Mouse (Mus musculus) forebrain, embryonic 11.5 days (tissue): ENCODE data around the gene Efhc1. TPM values are rescaled to one million over a fixed set of nuclear protein-coding genes. Genes with fewer than 3 reads are reported as not detected.

Source experiments
- ATAC-seq: fragments of 200-750 bp; cut with Nextera tagmentation; replicated peaks from 2 replicates; pipeline ENCODE4 v1.8.0; 2017; ENCODE audit warnings: moderate TSS enrichment; ENCODE audit not compliant: low FRiP score
- DNase-seq: peaks from one replicate; pipeline ENCODE4 v3.0.0-alpha.2; 2017; ENCODE audit warnings: low spot score
- H3K27ac ChIP-seq: fragments of 300-500 bp; sonication (generic); 2 replicates; pipeline ENCODE4 v1.5.1; 2014; ENCODE audit warnings: low read depth, low read length
- H3K27me3 ChIP-seq: fragments of 300-500 bp; sonication (generic); 2 replicates; pipeline ENCODE4 v1.6.1; 2014; ENCODE audit warnings: mild to moderate bottlenecking, low read length, mixed read lengths; ENCODE audit not compliant: control insufficient read depth, insufficient read depth
- H3K36me3 ChIP-seq: fragments of 300-500 bp; sonication (generic); 2 replicates; pipeline ENCODE4 v1.6.1; 2014; ENCODE audit warnings: mild to moderate bottlenecking, low read length, moderate library complexity, mixed read lengths; ENCODE audit not compliant: control insufficient read depth, insufficient read depth
- H3K4me1 ChIP-seq: fragments of 300-500 bp; sonication (generic); replicated peaks from 2 replicates; pipeline ENCODE4 v1.6.1; 2014; ENCODE audit warnings: low read length, mixed read lengths; ENCODE audit not compliant: control insufficient read depth, insufficient read depth
- H3K4me2 ChIP-seq: fragments of 300-500 bp; sonication (generic); 2 replicates; pipeline ENCODE4 v1.6.1; 2014; ENCODE audit warnings: low read depth, mild to moderate bottlenecking, low read length, moderate library complexity, mixed read lengths; ENCODE audit not compliant: severe bottlenecking
- H3K4me3 ChIP-seq: fragments of 300-500 bp; sonication (generic); 2 replicates; pipeline ENCODE4 v1.5.1; 2014; ENCODE audit warnings: low read depth, low read length
- H3K9ac ChIP-seq: fragments of 300-500 bp; sonication (generic); 2 replicates; pipeline ENCODE4 v1.6.1; 2014; ENCODE audit warnings: low read length
- H3K9me3 ChIP-seq: fragments of 300-500 bp; sonication (generic); 2 replicates; pipeline ENCODE4 v1.6.1; 2016; ENCODE audit warnings: low read length, mixed read lengths; ENCODE audit not compliant: control insufficient read depth
- WGBS: fragments of 180-500 bp; shearing (Covaris S2); extraction: QIAGEN DNeasy Blood & Tissue Kit; methylation state at CpG from one replicate; pipeline ENCODE4 v1.1.7; 2014; 5-methylcytosine and 5-hydroxymethylcytosine counted together
- polyA plus RNA-seq: library from polyadenylated mRNA; unstranded; fragments of >200 nt; fragmentation: Nextera tagmentation; extraction: Ambion mirVana; gene quantifications from 2 replicates; pipeline ENCODE4 v1.2.1, GENCODE M21; 2014

Gene Efhc1
- polyA plus RNA-seq, 1 experiment from 2014 or later, result 2.1 TPM

GRCm38 (mm10) chr1:20935106-20935505, 16.3 kb upstream of the Efhc1 start:
- H3K9me3 ChIP-seq, result no peaks in the 10 kb centered on the region
- H3K4me1 ChIP-seq, result no peaks in the 10 kb centered on the region
- H3K4me3 ChIP-seq, result no peak overlapping the region
- WGBS, result 94% methylated on average over 22 of the region's 22 CpGs
- H3K36me3 ChIP-seq, result no peaks in the 10 kb centered on the region
- ATAC-seq (no peak), DNase-seq (no peak)
- no peaks in the 10 kb centered on the region for H3K27me3 ChIP-seq
- H3K9ac ChIP-seq, result no peak overlapping the region
- H3K27ac ChIP-seq, result no peak overlapping the region
- no peak overlapping the region for H3K4me2 ChIP-seq

GRCm38 (mm10) chr1:20939046-20939445, 12.4 kb upstream of the Efhc1 start:
- H3K4me2 ChIP-seq, result no peak overlapping the region
- no peaks in the 10 kb centered on the region for H3K4me1 ChIP-seq
- WGBS, result 33% methylated on average over 3 of the region's 3 CpGs
- H3K36me3 ChIP-seq, result no peaks in the 10 kb centered on the region
- peaks cover 2% of the 10 kb centered on the region; the same call in 1 of the 2 replicates for H3K9me3 ChIP-seq
- DNase-seq (no peak), ATAC-seq (peak; percentile 76)
- no peak overlapping the region for H3K4me3 ChIP-seq
- H3K27ac ChIP-seq, result no peak overlapping the region
- no peaks in the 10 kb centered on the region for H3K27me3 ChIP-seq
- no peak overlapping the region for H3K9ac ChIP-seq

GRCm38 (mm10) chr1:20940151-20940550, 11.3 kb upstream of the Efhc1 start:
- WGBS, result 63% methylated on average over 16 of the region's 16 CpGs
- no peak for DNase-seq
- Histone ChIP-seq H3K4me1 (no peaks in the 10 kb centered on the region), H3K36me3 (no peaks in the 10 kb centered on the region), H3K4me2 (no peak overlapping the region), H3K27ac (no peak overlapping the region), H3K27me3 (no peaks in the 10 kb centered on the region), H3K9ac (no peak overlapping the region), H3K9me3 (peaks cover 2% of the 10 kb centered on the region; the same call in 1 of the 2 replicates), H3K4me3 (no peak overlapping the region)
- ATAC-seq, result no peak

GRCm38 (mm10) chr1:20941322-20941721, 10.1 kb upstream of the Efhc1 start:
- Histone ChIP-seq H3K9ac (no peak overlapping the region), H3K4me3 (no peak overlapping the region), H3K27ac (no peak overlapping the region), H3K9me3 (peaks cover 2% of the 10 kb centered on the region; the same call in 1 of the 2 replicates), H3K4me2 (no peak overlapping the region), H3K27me3 (no peaks in the 10 kb centered on the region), H3K4me1 (no peaks in the 10 kb centered on the region), H3K36me3 (no peaks in the 10 kb centered on the region)
- ATAC-seq (no peak), DNase-seq (no peak)
- 81% methylated on average over 2 of the region's 2 CpGs for WGBS

- H3K4me1 ChIP-seq, result no peaks in the 10 kb centered on the region
- H3K9me3 ChIP-seq, result peaks cover 2% of the 10 kb centered on the region; the same call in 1 of the 2 replicates
- DNase-seq, result no peak
- no peak overlapping the region for H3K9ac ChIP-seq
- H3K4me3 ChIP-seq, result no peak overlapping the region
- H3K4me2 ChIP-seq, result no peak overlapping the region
- H3K27ac ChIP-seq, result no peak overlapping the region
- H3K27me3 ChIP-seq, result no peaks in the 10 kb centered on the region
- ATAC-seq, result no peak
- WGBS, result 91% methylated on average over 7 of the region's 7 CpGs
- H3K36me3 ChIP-seq, result no peaks in the 10 kb centered on the region
These were observed 9.6 kb upstream of the Efhc1 start for GRCm38 (mm10) chr1:20941857-20942256.

GRCm38 (mm10) chr1:20943016-20943415, 8.4 kb upstream of the Efhc1 start:
- Histone ChIP-seq H3K36me3 (no peaks in the 10 kb centered on the region), H3K27ac (no peak overlapping the region), H3K4me2 (no peak overlapping the region), H3K9ac (no peak overlapping the region), H3K4me1 (no peaks in the 10 kb centered on the region), H3K27me3 (no peaks in the 10 kb centered on the region), H3K9me3 (peaks cover 2% of the 10 kb centered on the region; the same call in 1 of the 2 replicates), H3K4me3 (no peak overlapping the region)
- DNase-seq, result no peak
- 95% methylated on average over 2 of the region's 2 CpGs for WGBS
- ATAC-seq, result no peak

GRCm38 (mm10) chr1:20951799-20952198, 373 bp downstream of the Efhc1 start:
- Histone ChIP-seq H3K4me2 (peak overlapping the region; percentile 77), H3K36me3 (no peaks in the 10 kb centered on the region), H3K9ac (peak overlapping the region; percentile 65), H3K27ac (peak overlapping the region; percentile 69), H3K4me3 (peak overlapping the region; percentile 42), H3K9me3 (no peaks in the 10 kb centered on the region), H3K4me1 (no peaks in the 10 kb centered on the region; the same call in 1 of the 2 replicates), H3K27me3 (no peaks in the 10 kb centered on the region)
- DNase-seq (no peak), ATAC-seq (no peak; the same call in 1 of the 2 replicates)
- WGBS, result 2% methylated on average over 16 of the region's 16 CpGs

GRCm38 (mm10) chr1:20954876-20955275, 3.5 kb downstream of the Efhc1 start:
- DNase-seq (no peak), ATAC-seq (no peak)
- no peak overlapping the region for H3K27ac ChIP-seq
- H3K9ac ChIP-seq, result no peak overlapping the region
- no peak overlapping the region for H3K4me3 ChIP-seq
- no peaks in the 10 kb centered on the region; the same call in 1 of the 2 replicates for H3K4me1 ChIP-seq
- H3K27me3 ChIP-seq, result no peaks in the 10 kb centered on the region
- H3K9me3 ChIP-seq, result no peaks in the 10 kb centered on the region
- WGBS, result 84% methylated on average over 3 of the region's 3 CpGs
- no peaks in the 10 kb centered on the region for H3K36me3 ChIP-seq
- no peak overlapping the region for H3K4me2 ChIP-seq

GRCm38 (mm10) chr1:20969642-20970041, 18.2 kb downstream of the Efhc1 start:
- H3K4me3 ChIP-seq, result no peak overlapping the region
- ATAC-seq (no peak), DNase-seq (no peak)
- H3K4me2 ChIP-seq, result no peak overlapping the region
- no peaks in the 10 kb centered on the region for H3K4me1 ChIP-seq
- no peaks in the 10 kb centered on the region for H3K9me3 ChIP-seq
- H3K27me3 ChIP-seq, result no peaks in the 10 kb centered on the region
- H3K36me3 ChIP-seq, result no peaks in the 10 kb centered on the region
- H3K9ac ChIP-seq, result no peak overlapping the region
- 84% methylated on average over 2 of the region's 2 CpGs for WGBS
- H3K27ac ChIP-seq, result no peak overlapping the region
